Mouse (Mus musculus) heart, postnatal 0 days (tissue): ENCODE measurements around the gene Bphl. TPM values are rescaled to one million over a fixed set of nuclear protein-coding genes. Genes with fewer than 3 reads are reported as not detected.

ENCODE experiments used
- ATAC-seq: fragments of 200-750 bp; cut with Nextera tagmentation; 2 replicates; pipeline ENCODE4 v1.8.0; 2017; ENCODE audit warnings: low read depth, moderate number of reproducible peaks, moderate library complexity; ENCODE audit not compliant: insufficient read depth
- DNase-seq: peaks from one replicate; pipeline ENCODE4 v3.0.0-alpha.2; 2016; ENCODE audit warnings: low spot score
- H3K27ac ChIP-seq: fragments of 300-500 bp; sonication (generic); 2 replicates; pipeline ENCODE4 v1.5.1; 2014; ENCODE audit warnings: low read depth, mild to moderate bottlenecking
- H3K27me3 ChIP-seq: fragments of 300-500 bp; sonication (generic); 2 replicates; pipeline ENCODE4 v1.6.1; 2014; ENCODE audit warnings: low read length, mixed read lengths; ENCODE audit not compliant: control insufficient read depth, insufficient read depth
- H3K36me3 ChIP-seq: fragments of 300-500 bp; sonication (generic); replicated peaks from 2 replicates; pipeline ENCODE4 v1.6.1; 2014; ENCODE audit warnings: low read length, mixed read lengths; ENCODE audit not compliant: control insufficient read depth, insufficient read depth
- H3K4me1 ChIP-seq: fragments of 300-500 bp; sonication (generic); 2 replicates; pipeline ENCODE4 v1.6.1; 2014; ENCODE audit warnings: antibody characterized with exemption; ENCODE audit not compliant: control insufficient read depth, insufficient read depth
- H3K4me2 ChIP-seq: fragments of 300-500 bp; sonication (generic); 2 replicates; pipeline ENCODE4 v1.6.1; 2014; ENCODE audit warnings: low read depth, mild to moderate bottlenecking, low read length, moderate library complexity
- H3K4me3 ChIP-seq: fragments of 300-500 bp; sonication (generic); 2 replicates; pipeline ENCODE4 v1.5.1; 2014; ENCODE audit warnings: low read depth, low read length
- H3K9ac ChIP-seq: fragments of 300-500 bp; sonication (generic); replicated peaks from 2 replicates; pipeline ENCODE4 v1.6.1; 2014; ENCODE audit warnings: low read depth, low read length, mixed read lengths
- H3K9me3 ChIP-seq: fragments of 300-500 bp; sonication (generic); replicated peaks from 2 replicates; pipeline ENCODE4 v1.6.1; 2016; ENCODE audit warnings: low read length; ENCODE audit not compliant: control insufficient read depth
- CTCF ChIP-seq: IDR thresholded peaks from 2 replicates; pipeline ENCODE4 v1.5.1; 2016; ENCODE audit warnings: antibody characterized with exemption, control low read depth, low read depth
- EP300 ChIP-seq: IDR thresholded peaks from 2 replicates; pipeline ENCODE4 v1.6.1; 2016; ENCODE audit warnings: antibody characterized with exemption, low read depth
- WGBS: fragments of 180-500 bp; shearing (Covaris S2); extraction: QIAGEN DNeasy Blood & Tissue Kit; methylation state at CpG from one replicate; pipeline ENCODE4 v1.1.7; 2014; 5-methylcytosine and 5-hydroxymethylcytosine counted together
- polyA plus RNA-seq: library from polyadenylated mRNA; unstranded; fragments of >200 nt; fragmentation: Nextera tagmentation; extraction: Ambion mirVana; gene quantifications from 2 replicates; pipeline ENCODE4 v1.2.1, GENCODE M21; 2015
- total RNA-seq: library from RNA; depleted of rRNA; stranded (reverse); fragments of >200 nt; gene quantifications from 2 replicates; pipeline ENCODE4 v1.2.3, GENCODE M21; 2014; ENCODE audit warnings: low replicate concordance; rRNA removed

Gene Bphl
- total and polyA plus RNA-seq, 2 experiments from 2014 or later: 53.2 to 64.2 TPM

- H3K9ac ChIP-seq: no peak overlapping the region
- no peak overlapping the region for H3K4me3 ChIP-seq
Observed at GRCm38 (mm10) chr13:34116508-34116907, 79.1 kb downstream of the Bphl start.

DNA sequence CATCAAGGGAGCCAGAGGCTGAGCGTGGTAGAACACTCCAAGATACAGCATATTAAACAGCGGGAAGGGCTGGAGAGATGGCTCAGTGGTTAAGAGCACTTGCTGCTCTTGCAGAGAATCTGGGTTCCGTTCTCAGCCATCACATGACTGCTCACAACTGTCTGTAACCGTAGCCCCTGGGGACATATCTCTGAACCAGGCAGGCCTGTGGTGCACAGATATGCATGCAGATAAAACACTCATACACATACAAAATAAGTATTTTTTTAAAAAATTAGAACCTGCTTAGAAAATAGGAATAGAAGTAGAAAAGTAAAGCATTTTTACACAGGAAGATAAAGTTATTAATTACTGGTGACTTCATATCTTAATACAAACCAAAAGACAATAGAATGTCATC is 81.4 kb downstream of the Bphl start:
- Histone ChIP-seq H3K4me3 (no peak overlapping the region), H3K27ac (peak overlapping the region; percentile 22; the same call in 1 of the 2 replicates), H3K9ac (no peak overlapping the region), H3K4me2 (no peak overlapping the region), H3K27me3 (no peaks in the 10 kb centered on the region), H3K9me3 (no peaks in the 10 kb centered on the region), H3K36me3 (no peaks in the 10 kb centered on the region), H3K4me1 (peaks cover 5% of the 10 kb centered on the region; the same call in 1 of the 2 replicates)
- DNase-seq (no peak), ATAC-seq (no peak)
- TF ChIP-seq EP300 (no peak), CTCF (no peak)
- 38% methylated on average over 4 of the region's 4 CpGs for WGBS

More at GRCm38 (mm10) chr13:34116508-34116907, 79.1 kb downstream of the Bphl start:
- Histone ChIP-seq H3K4me1 (peaks cover 5% of the 10 kb centered on the region; the same call in 1 of the 2 replicates), H3K36me3 (no peaks in the 10 kb centered on the region), H3K27ac (no peak overlapping the region), H3K9me3 (no peaks in the 10 kb centered on the region), H3K27me3 (no peaks in the 10 kb centered on the region), H3K4me2 (no peak overlapping the region)
- ATAC-seq (no peak), DNase-seq (no peak)
- TF ChIP-seq CTCF (no peak), EP300 (no peak)
- 68% methylated on average over 6 of the region's 6 CpGs for WGBS

GRCm38 (mm10) chr13:34119406-34119805 is 82.0 kb downstream of the Bphl start:
- Histone ChIP-seq H3K27ac (no peak overlapping the region; the same call in 1 of the 2 replicates), H3K36me3 (no peaks in the 10 kb centered on the region), H3K9ac (no peak overlapping the region), H3K9me3 (no peaks in the 10 kb centered on the region), H3K4me1 (peaks cover 5% of the 10 kb centered on the region; the same call in 1 of the 2 replicates), H3K4me2 (no peak overlapping the region), H3K4me3 (no peak overlapping the region), H3K27me3 (no peaks in the 10 kb centered on the region)
- TF ChIP-seq EP300 (no peak), CTCF (no peak)
- WGBS: 69% methylated on average over 4 of the region's 4 CpGs
- no peak for DNase-seq
- ATAC-seq: no peak

DNA sequence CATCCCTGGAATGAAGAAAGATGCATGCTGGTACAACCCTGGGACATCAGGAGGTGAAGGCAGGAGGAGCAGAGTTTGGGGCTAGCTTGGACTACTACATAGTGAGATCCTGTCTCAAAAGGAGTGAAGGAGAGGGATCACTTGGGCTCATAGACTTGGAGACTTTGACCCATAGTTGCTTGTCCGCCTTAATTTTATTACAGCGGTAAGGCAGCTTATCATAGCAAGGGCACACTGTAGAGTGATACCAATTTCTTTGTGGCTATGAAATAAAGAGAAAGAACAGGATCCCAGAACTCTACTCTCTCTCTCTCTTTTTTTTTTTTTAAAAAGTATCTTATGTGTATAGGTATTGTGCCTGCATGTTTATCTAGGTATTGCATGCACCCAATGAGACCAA is 83.1 kb downstream of the Bphl start:
- WGBS: 92% methylated on average over 2 of the region's 2 CpGs
- Histone ChIP-seq H3K36me3 (no peaks in the 10 kb centered on the region; the same call in 1 of the 2 replicates), H3K9me3 (no peaks in the 10 kb centered on the region), H3K4me2 (no peak overlapping the region), H3K4me1 (peaks cover 5% of the 10 kb centered on the region; the same call in 1 of the 2 replicates), H3K4me3 (no peak overlapping the region), H3K27ac (no peak overlapping the region), H3K27me3 (no peaks in the 10 kb centered on the region), H3K9ac (no peak overlapping the region)
- DNase-seq (no peak), ATAC-seq (no peak)
- TF ChIP-seq CTCF (no peak), EP300 (no peak)

Other genes with a start within 250 kb of the Bphl start
- not detected in 2 replicates for gene Serpinb6e, start 194.2 kb upstream of the Bphl start, total RNA-seq
- not detected in 2 replicates for gene Serpinb6e, start 194.2 kb upstream of the Bphl start, polyA plus RNA-seq
- gene Serpinb6c, start 131.9 kb upstream of the Bphl start, total RNA-seq: not detected in 2 replicates
- not detected in 2 replicates for gene Serpinb6c, start 131.9 kb upstream of the Bphl start, polyA plus RNA-seq
- 20.8 and 28.3 TPM in 2 replicates for gene Nqo2, start 72.9 kb upstream of the Bphl start, total RNA-seq
- 26.9 and 27.0 TPM in 2 replicates for gene Nqo2, start 72.9 kb upstream of the Bphl start, polyA plus RNA-seq
- gene Ripk1, start 35.2 kb upstream of the Bphl start, total RNA-seq: 6.1 and 9.5 TPM in 2 replicates
- gene Ripk1, start 35.2 kb upstream of the Bphl start, polyA plus RNA-seq: 4.7 and 4.8 TPM in 2 replicates
- 115 and 149 TPM in 2 replicates for gene Serpinb6a, start 34.8 kb upstream of the Bphl start, total RNA-seq
- 79.0 and 80.2 TPM in 2 replicates for gene Serpinb6a, start 34.8 kb upstream of the Bphl start, polyA plus RNA-seq
- gene Tubb2a, start 40.4 kb downstream of the Bphl start, total RNA-seq: 291 and 343 TPM in 2 replicates
- 90.8 and 105 TPM in 2 replicates for gene Tubb2a, start 40.4 kb downstream of the Bphl start, polyA plus RNA-seq
- gene Tubb2b, start 92.9 kb downstream of the Bphl start, total RNA-seq: 157 and 227 TPM in 2 replicates
- 16.9 and 19.7 TPM in 2 replicates for gene Tubb2b, start 92.9 kb downstream of the Bphl start, polyA plus RNA-seq
- gene Psmg4, start 125.4 kb downstream of the Bphl start, total RNA-seq: 58.0 and 108 TPM in 2 replicates
- 86.3 and 87.8 TPM in 2 replicates for gene Psmg4, start 125.4 kb downstream of the Bphl start, polyA plus RNA-seq